Mouse (Mus musculus) CH12.LX (cell line): Measurements from ENCODE around the gene Ropn1. TPM values are rescaled to one million over a fixed set of nuclear protein-coding genes. Genes with fewer than 3 reads are reported as not detected.

Experiments used
- DNase-seq: peaks from one replicate; pipeline ENCODE4 v3.0.0-alpha.2; 2013; ENCODE audit errors: extremely low read depth
- H3K27ac ChIP-seq: 2 replicates; pipeline ENCODE4 v1.5.1; 2012; ENCODE audit warnings: low read depth, mild to moderate bottlenecking, control low read depth, moderate library complexity; ENCODE audit not compliant: insufficient read depth
- H3K27me3 ChIP-seq: replicated peaks from 2 replicates; pipeline ENCODE3; 2012; ENCODE audit warnings: inconsistent platforms
- H3K36me3 ChIP-seq, 2 experiments: replicated peaks in 1 of 2; 2 replicates each; pipeline versions ENCODE3 to v1.6.1; 2012; ENCODE audit warnings: inconsistent platforms in 1 of 2, low read length in 1 of 2, mild to moderate bottlenecking in 1 of 2, mixed read lengths in 1 of 2, moderate library complexity in 1 of 2; ENCODE audit not compliant: control insufficient read depth in 1 of 2, insufficient read depth in 1 of 2
- H3K4me1 ChIP-seq, 2 experiments: 2 replicates each; pipeline ENCODE4 v1.6.1; 2012; ENCODE audit warnings: inconsistent platforms in 1 of 2, moderate library complexity in 1 of 2; ENCODE audit not compliant: insufficient read depth in 2 of 2, control insufficient read depth in 1 of 2
- H3K4me2 ChIP-seq: 2 replicates; pipeline ENCODE4 v1.6.1; 2012; ENCODE audit warnings: low read depth, mild to moderate bottlenecking, control low read depth; ENCODE audit not compliant: poor library complexity, insufficient read depth, severe bottlenecking
- H3K4me3 ChIP-seq, 3 experiments: fragments of 150-350 bp in 1 of 3; sonication (generic) in 1 of 3; replicated peaks in 1 of 3; 2 replicates each; pipeline versions ENCODE3 to v1.5.1; 2011 to 2012; ENCODE audit warnings: low read depth in 2 of 3, low read length in 2 of 3, mild to moderate bottlenecking in 2 of 3, moderate library complexity in 2 of 3, control low read depth in 1 of 3, improper control_type of control experiment in 1 of 3, inconsistent platforms in 1 of 3, mixed read lengths in 1 of 3; ENCODE audit not compliant: poor library complexity in 1 of 3
- H3K79me2 ChIP-seq: replicated peaks from 2 replicates; pipeline ENCODE4 v1.6.1; 2012; ENCODE audit warnings: mild to moderate bottlenecking, moderate library complexity; ENCODE audit not compliant: control insufficient read depth, poor library complexity, insufficient read depth, severe bottlenecking; ENCODE audit errors: extremely low read depth
- H3K9ac ChIP-seq: 2 replicates; pipeline ENCODE4 v1.6.1; 2012; ENCODE audit warnings: low read depth, mild to moderate bottlenecking, control low read depth, moderate library complexity; ENCODE audit not compliant: insufficient read depth
- H3K9me3 ChIP-seq: replicated peaks from 2 replicates; pipeline ENCODE3; 2012; ENCODE audit warnings: low read length, inconsistent platforms, mixed read lengths
- BHLHE40 ChIP-seq: IDR thresholded peaks from 2 replicates; pipeline ENCODE4 v1.6.1; 2011; ENCODE audit warnings: mild to moderate bottlenecking, low read depth, low read length, improper control_type of control experiment
- CHD1 ChIP-seq: IDR thresholded peaks from 2 replicates; pipeline ENCODE4 v1.6.1; 2012; ENCODE audit warnings: low read depth, low read length, improper control_type of control experiment, inconsistent platforms
- ETS1 ChIP-seq: conservative IDR thresholded peaks from 2 replicates; pipeline ENCODE4 v1.6.1; 2012; ENCODE audit warnings: low read depth, mild to moderate bottlenecking, inconsistent platforms, low read length, improper control_type of control experiment, moderate library complexity
- GABPA ChIP-seq: IDR thresholded peaks from 2 replicates; pipeline ENCODE4 v1.6.1; 2012; ENCODE audit warnings: low read depth, low read length, improper control_type of control experiment, inconsistent platforms; ENCODE audit not compliant: insufficient replicate concordance
- HCFC1 ChIP-seq: IDR thresholded peaks from 2 replicates; pipeline ENCODE4 v1.6.1; 2012; ENCODE audit warnings: low read depth, mild to moderate bottlenecking, inconsistent platforms, low read length, improper control_type of control experiment
- IRF4 ChIP-seq: IDR thresholded peaks from 2 replicates; pipeline ENCODE4 v1.6.1; 2014; ENCODE audit warnings: low read depth, mild to moderate bottlenecking, inconsistent platforms, low read length, improper control_type of control experiment
- JUN ChIP-seq: IDR thresholded peaks from 2 replicates; pipeline ENCODE4 v1.6.1; 2011; ENCODE audit warnings: low read depth, mild to moderate bottlenecking, low read length, improper control_type of control experiment, moderate library complexity; ENCODE audit not compliant: insufficient read depth
- JUND ChIP-seq: conservative IDR thresholded peaks from 2 replicates; pipeline ENCODE4 v1.6.1; 2011; ENCODE audit warnings: low read depth, low read length, improper control_type of control experiment
- MAFK ChIP-seq: IDR thresholded peaks from 2 replicates; pipeline ENCODE4 v1.6.1; 2011; ENCODE audit warnings: low read length, improper control_type of control experiment; ENCODE audit not compliant: insufficient replicate concordance
- MAX ChIP-seq: IDR thresholded peaks from 2 replicates; pipeline ENCODE4 v1.6.1; 2011; ENCODE audit warnings: low read length, improper control_type of control experiment
- MAZ ChIP-seq: IDR thresholded peaks from 2 replicates; pipeline ENCODE4 v1.6.1; 2012; ENCODE audit warnings: low read depth, mild to moderate bottlenecking, inconsistent platforms, low read length, improper control_type of control experiment, moderate library complexity
- MEF2A ChIP-seq: IDR thresholded peaks from 2 replicates; pipeline ENCODE4 v1.6.1; 2014; ENCODE audit warnings: low read depth, mild to moderate bottlenecking, inconsistent platforms, low read length, improper control_type of control experiment, borderline replicate concordance
- MXI1 ChIP-seq: IDR thresholded peaks from 2 replicates; pipeline ENCODE4 v1.6.1; 2011; ENCODE audit warnings: mild to moderate bottlenecking, low read depth, low read length, improper control_type of control experiment
- NRF1 ChIP-seq: IDR thresholded peaks from 2 replicates; pipeline ENCODE4 v1.6.1; 2014; ENCODE audit warnings: low read depth, mild to moderate bottlenecking, inconsistent platforms, low read length, improper control_type of control experiment, moderate library complexity
- SIN3A ChIP-seq: IDR thresholded peaks from 2 replicates; pipeline ENCODE4 v1.6.1; 2012; ENCODE audit warnings: low read length, improper control_type of control experiment, inconsistent platforms
- SMC3 ChIP-seq: IDR thresholded peaks from 2 replicates; pipeline ENCODE4 v1.6.1; 2011; ENCODE audit warnings: low read depth, low read length, improper control_type of control experiment
- TBP ChIP-seq: conservative IDR thresholded peaks from 2 replicates; pipeline ENCODE4 v1.6.1; 2011; ENCODE audit warnings: low read depth, low read length, improper control_type of control experiment
- TCF12 ChIP-seq: IDR thresholded peaks from 2 replicates; pipeline ENCODE4 v1.6.1; 2014; ENCODE audit warnings: low read depth, mild to moderate bottlenecking, inconsistent platforms, low read length, improper control_type of control experiment
- UBTF ChIP-seq: IDR thresholded peaks from 2 replicates; pipeline ENCODE4 v1.6.1; 2012; ENCODE audit warnings: low read depth, mild to moderate bottlenecking, inconsistent platforms, low read length, improper control_type of control experiment, moderate library complexity
- USF2 ChIP-seq: conservative IDR thresholded peaks from 2 replicates; pipeline ENCODE4 v1.6.1; 2011; ENCODE audit warnings: low read depth, low read length, improper control_type of control experiment
- ZKSCAN1 ChIP-seq: IDR thresholded peaks from 2 replicates; pipeline ENCODE4 v1.6.1; 2012; ENCODE audit warnings: low read depth, inconsistent platforms, low read length, improper control_type of control experiment, borderline replicate concordance
- ZMIZ1 ChIP-seq: IDR thresholded peaks from 2 replicates; pipeline ENCODE4 v1.6.1; 2012; ENCODE audit warnings: low read depth, mild to moderate bottlenecking, inconsistent platforms, low read length, improper control_type of control experiment
- ZNF384 ChIP-seq: IDR thresholded peaks from 2 replicates; pipeline ENCODE4 v1.6.1; 2012; ENCODE audit warnings: low read depth, low read length, improper control_type of control experiment, inconsistent platforms
- dilution Hi-C: fragments of 300-500 bp; cut with MboI; formaldehyde crosslinking; loops from 2 replicates; pipeline ENCODE4 v1.14.3; 2020; ENCODE audit warnings: low sequenced_read_pairs; ENCODE audit not compliant: extremely low pct_unique_long_range_greater_than_20kb, extremely low pct_ligation_motif_present
- in situ Hi-C: fragments of 300-500 bp; cut with MboI; formaldehyde crosslinking; loops from 3 replicates; pipeline ENCODE4 v1.14.3; 2019; ENCODE audit warnings: low sequenced_read_pairs, low pct_ligation_motif_present, low pct_unique_long_range_greater_than_20kb, mixed read lengths
- polyA plus RNA-seq: library from polyadenylated mRNA; unstranded; fragments of >175 nt; gene quantifications from 2 replicates; pipeline ENCODE4 v1.2.1, GENCODE M21; 2012; ENCODE audit warnings: low read depth; ENCODE audit not compliant: insufficient read length
- total RNA-seq, 2 experiments: library from RNA; depleted of rRNA; stranded (reverse); fragments of 300-350 nt in 1 of 2; fragments of >200 nt in 1 of 2; gene quantifications; 2 replicates each; pipeline ENCODE4 v1.2.3; 2012 to 2014

Ropn1 gene
- total and polyA plus RNA-seq, 3 experiments, result not detected

DNA sequence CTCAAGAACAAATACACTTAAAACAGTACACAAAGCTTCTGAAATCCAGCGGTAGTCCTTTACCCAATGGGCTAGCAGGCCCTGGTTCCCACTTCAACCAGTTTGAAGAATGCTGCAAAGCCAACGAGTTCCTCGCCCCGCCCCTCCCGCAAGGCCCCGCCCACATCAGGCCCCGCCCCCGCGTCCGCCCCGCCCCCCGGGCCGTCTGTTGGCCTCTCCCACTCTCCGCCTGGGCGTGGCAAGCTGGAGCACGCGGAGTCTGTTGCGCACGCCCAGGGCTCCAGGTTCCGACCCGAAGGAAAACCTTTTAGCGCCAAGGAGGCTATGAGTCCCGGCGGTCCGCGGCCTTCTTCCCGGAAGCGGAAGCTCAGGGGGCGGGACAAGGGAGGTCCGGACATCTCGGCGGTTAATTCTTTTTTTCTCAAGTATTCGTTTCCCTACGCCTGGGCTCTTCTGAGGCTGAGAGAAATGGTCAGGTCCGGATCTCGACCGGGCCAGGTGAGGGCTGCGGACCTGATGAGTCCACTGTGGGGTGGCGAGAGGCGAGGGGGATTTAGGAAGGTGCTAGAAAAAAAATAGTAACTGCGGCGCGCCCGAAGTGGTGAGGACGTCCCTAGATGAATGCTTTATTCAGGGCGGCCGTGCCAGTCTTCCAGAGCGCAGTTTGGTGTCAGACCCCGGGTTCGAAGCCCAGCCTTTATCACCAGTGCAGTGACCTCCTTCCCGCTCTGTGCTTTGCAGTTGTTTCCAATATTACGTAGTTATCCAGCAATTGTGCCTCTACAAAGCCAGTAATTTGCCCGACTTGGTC lies 40.8 kb downstream of the Ropn1 start, which contains the start of gene Ccdc14 (continued):
- TF ChIP-seq MAFK (no peak), ZNF384 (peak; percentile 81), TCF12 (peak; percentile 65), TBP (0 out of 2 replicates have a peak, but pooled peaks have one; percentile 47), NRF1 (peak; percentile 87), GABPA (no peak), MAZ (no peak), MAX (no peak; the same call in 1 of the 2 replicates), ETS1 (no peak), MEF2A (peak; percentile 67; the same call in 1 of the 2 replicates), ZKSCAN1 (no peak), USF2 (no peak), ZMIZ1 (peak; percentile 54; the same call in 1 of the 2 replicates), SMC3 (no peak), JUND (no peak)

DNA sequence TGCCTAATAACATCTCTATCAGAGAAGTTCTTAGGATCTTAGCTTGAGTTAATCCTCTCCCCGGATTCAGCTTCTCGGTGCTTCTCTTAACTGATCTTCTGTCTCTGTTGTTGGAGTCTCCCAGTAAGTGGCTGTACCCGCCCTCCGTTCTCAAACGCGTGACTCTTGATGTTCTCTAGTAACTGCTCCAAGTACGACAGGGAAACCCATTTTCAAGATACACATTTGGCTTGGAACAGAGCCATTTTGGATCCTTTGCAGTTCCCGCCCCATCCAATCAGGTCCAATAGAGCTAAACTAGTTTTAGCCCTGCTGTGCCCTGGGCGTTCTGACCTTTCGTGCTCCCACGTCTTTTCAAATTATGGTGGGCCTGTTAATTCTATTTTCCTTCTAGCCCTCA lies 41.4 kb downstream of the Ropn1 start:
- DNase-seq, result peak; percentile 47
- H3K4me3 ChIP-seq, result peak overlapping the region; percentile 71 to 96 (median 72)
- no peaks in the 10 kb centered on the region for H3K9me3 ChIP-seq
- H3K79me2 ChIP-seq, result peaks cover 2% of the 10 kb centered on the region; the same call in 1 of the 2 replicates
- H3K27me3 ChIP-seq, result no peaks in the 10 kb centered on the region
- dilution Hi-C loops (no loop called here), in situ Hi-C loops (no loop called here)
- H3K27ac ChIP-seq, result no peak overlapping the region
- H3K36me3 ChIP-seq, result peaks cover under 1 to 22% of the 10 kb centered on the region in 2 experiments
- peak overlapping the region; percentile 78 for H3K9ac ChIP-seq
- no peak; the same call in 1 of the 2 replicates for TF ChIP-seq MXI1
- 0 out of 2 replicates have a peak, but pooled peaks have one; percentile 15 for TF ChIP-seq TBP
- no peak for TF ChIP-seq MAFK
- no peak for TF ChIP-seq ZKSCAN1
- no peak for TF ChIP-seq BHLHE40
- TF ChIP-seq IRF4, result no peak
- no peak for TF ChIP-seq UBTF
- TF ChIP-seq JUN, result no peak
- TF ChIP-seq HCFC1, result no peak
- 0 out of 2 replicates have a peak, but pooled peaks have one; percentile 26 for TF ChIP-seq SIN3A
- no peak for TF ChIP-seq CHD1
- peaks cover 3 to 20% of the 10 kb centered on the region in 2 experiments for H3K4me1 ChIP-seq
- H3K4me2 ChIP-seq, result peak overlapping the region; percentile 74
